Mouse (Mus musculus) R1 (cell line): Measurements from ENCODE around the gene Zswim3.

ENCODE experiments used
- DNase-seq: peaks from one replicate; pipeline ENCODE4 v3.0.0-alpha.2; 2018; ENCODE audit warnings: low read depth, low spot score

The Zswim3 gene

GRCm38 (mm10) chr2:164806614-164807013, 1.7 kb downstream of the Zswim3 start:
- no peak for DNase-seq

GRCm38 (mm10) chr2:164813557-164813956, 8.7 kb downstream of the Zswim3 start:
- DNase-seq = no peak

GRCm38 (mm10) chr2:164815348-164815747, 10.4 kb downstream of the Zswim3 start:
- DNase-seq = no peak

GRCm38 (mm10) chr2:164815821-164816220, 10.9 kb downstream of the Zswim3 start:
- no peak for DNase-seq

- peak; percentile 87 for DNase-seq
Measured at GRCm38 (mm10) chr2:164817206-164817605, 12.3 kb downstream of the Zswim3 start.

GRCm38 (mm10) chr2:164817703-164818102, 12.8 kb downstream of the Zswim3 start:
- DNase-seq = peak; percentile 82

- DNase-seq = peak; percentile 44
Measured at GRCm38 (mm10) chr2:164821060-164821459, 16.2 kb downstream of the Zswim3 start.

- peak; percentile 100 for DNase-seq
Measured at GRCm38 (mm10) chr2:164822636-164823165, 17.8 kb downstream of the Zswim3 start, which contains the start of gene Zswim1. Gene Zswim1, plus strand, starts transcription at chr2:164822686.

- peak; percentile 89 for DNase-seq
Measured at GRCm38 (mm10) chr2:164823181-164823585, 18.3 kb downstream of the Zswim3 start.

GRCm38 (mm10) chr2:164823969-164824368, 19.1 kb downstream of the Zswim3 start:
- peak; percentile 98 for DNase-seq

GRCm38 (mm10) chr2:164825521-164825920, 20.6 kb downstream of the Zswim3 start:
- no peak for DNase-seq

GRCm38 (mm10) chr2:164827146-164827850, 22.4 kb downstream of the Zswim3 start:
- no peak for DNase-seq

- no peak for DNase-seq
Measured at GRCm38 (mm10) chr2:164828437-164828836, 23.5 kb downstream of the Zswim3 start, which contains the start of gene Spata25. Gene Spata25, minus strand, starts transcription at chr2:164828537.

- DNase-seq = peak; percentile 79
Measured at GRCm38 (mm10) chr2:164829090-164829489, 24.2 kb downstream of the Zswim3 start.

- DNase-seq = no peak
Measured at GRCm38 (mm10) chr2:164831029-164831428, 26.1 kb downstream of the Zswim3 start.

GRCm38 (mm10) chr2:164832032-164832747, 27.3 kb downstream of the Zswim3 start:
- DNase-seq = no peak

- peak; percentile 71 for DNase-seq
Measured at GRCm38 (mm10) chr2:164832748-164833301, 27.9 kb downstream of the Zswim3 start, which contains the start of gene Ctsa. Gene Ctsa, plus strand, starts transcription at chr2:164832873.

GRCm38 (mm10) chr2:164833314-164833959, 28.5 kb downstream of the Zswim3 start, which contains the start of gene Neurl2:
Gene Neurl2, minus strand, starts transcription at chr2:164833456.
- DNase-seq = peak; percentile 96

GRCm38 (mm10) chr2:164834531-164834930, 29.6 kb downstream of the Zswim3 start:
- no peak for DNase-seq

- no peak for DNase-seq
Measured at GRCm38 (mm10) chr2:164835164-164835563, 30.3 kb downstream of the Zswim3 start.

GRCm38 (mm10) chr2:164845782-164846181, 40.9 kb downstream of the Zswim3 start:
- DNase-seq = peak; percentile 63
